Mouse (Mus musculus) spleen, postnatal 0 days (tissue): ENCODE results near the gene Vwc2l. TPM values are rescaled to one million over a fixed set of nuclear protein-coding genes. Genes with fewer than 3 reads are reported as not detected.

Experiments
- polyA plus RNA-seq: library from polyadenylated mRNA; unstranded; fragments of >200 nt; fragmentation: Nextera tagmentation; extraction: Ambion mirVana; gene quantifications from 2 replicates; pipeline ENCODE4 v1.2.1, GENCODE M21; 2015

Gene Vwc2l
- polyA plus RNA-seq: 0.02 TPM in 1 of 2 replicates, not detected in the other

GRCm38 (mm10) chr1:70725655-70726066 is at the start of gene Vwc2l:
Gene Vwc2l, plus strand, starts transcription at chr1:70725715.

